Mouse (Mus musculus): ENCODE results near the gene Aipl1.

- TF ChIP-seq CTCF (IDR thresholded peaks at IDR 0.05; ENCODE audit: insufficient read depth, low read length) (no peak), POLR2A (IDR thresholded peaks at IDR 0.05; ENCODE audit: borderline replicate concordance, extremely low read depth, low read depth, low read length) (no peak)
These were observed 30.7 kb upstream of the Aipl1 start for GRCm38 (mm10) chr11:72068026-72068425.

All from lung, adult 2 months (tissue).